Mouse (Mus musculus) kidney, postnatal 0 days (tissue): Measurements from ENCODE around the gene Sult2a8. TPM values are rescaled to one million over a fixed set of nuclear protein-coding genes. Genes with fewer than 3 reads are reported as not detected.
"Not testable (repeated sequence)": the region's sequence is repeated elsewhere in the genome, so short reads cannot be mapped to it uniquely, and the experiment has no call there.

Experiments used
- ATAC-seq: fragments of 200-750 bp; cut with Nextera tagmentation; replicated peaks from 2 replicates; pipeline ENCODE4 v1.8.0; 2017; ENCODE audit warnings: low read depth, moderate number of reproducible peaks, moderate TSS enrichment, moderate library complexity; ENCODE audit not compliant: low FRiP score
- DNase-seq: peaks from one replicate; pipeline ENCODE4 v3.0.0-alpha.2; 2016; ENCODE audit warnings: low spot score
- H3K27ac ChIP-seq: fragments of 300-500 bp; sonication (generic); 2 replicates; pipeline ENCODE4 v1.5.1; 2014; ENCODE audit warnings: mild to moderate bottlenecking
- H3K27me3 ChIP-seq: fragments of 300-500 bp; sonication (generic); 2 replicates; pipeline ENCODE4 v1.6.1; 2014; ENCODE audit warnings: low read length, mixed read lengths; ENCODE audit not compliant: insufficient read depth
- H3K36me3 ChIP-seq: fragments of 300-500 bp; sonication (generic); 2 replicates; pipeline ENCODE4 v1.6.1; 2014; ENCODE audit warnings: low read length, mixed read lengths; ENCODE audit not compliant: insufficient read depth
- H3K4me1 ChIP-seq: fragments of 300-500 bp; sonication (generic); replicated peaks from 2 replicates; pipeline ENCODE4 v1.6.1; 2014; ENCODE audit warnings: antibody characterized with exemption, low read length, mixed read lengths; ENCODE audit not compliant: insufficient read depth
- H3K4me2 ChIP-seq: fragments of 300-500 bp; sonication (generic); 2 replicates; pipeline ENCODE4 v1.6.1; 2014; ENCODE audit warnings: mild to moderate bottlenecking, low read length, moderate library complexity, mixed read lengths
- H3K4me3 ChIP-seq: fragments of 300-500 bp; sonication (generic); replicated peaks from 2 replicates; pipeline ENCODE4 v1.5.1; 2014; ENCODE audit warnings: low read depth, low read length
- H3K9ac ChIP-seq: fragments of 300-500 bp; sonication (generic); 2 replicates; pipeline ENCODE4 v1.6.1; 2014; ENCODE audit warnings: low read depth, low read length
- H3K9me3 ChIP-seq: fragments of 300-500 bp; sonication (generic); replicated peaks from 2 replicates; pipeline ENCODE4 v1.6.1; 2016; ENCODE audit warnings: low read length, inconsistent platforms, mixed read lengths
- CTCF ChIP-seq: IDR thresholded peaks from 2 replicates; pipeline ENCODE4 v1.5.1; 2016; ENCODE audit warnings: antibody characterized with exemption, low read depth, mild to moderate bottlenecking, moderate library complexity
- WGBS: fragments of 180-500 bp; shearing (Covaris S2); extraction: QIAGEN DNeasy Blood & Tissue Kit; methylation state at CpG from one replicate; pipeline ENCODE4 v1.1.7; 2014; 5-methylcytosine and 5-hydroxymethylcytosine counted together
- polyA plus RNA-seq: library from polyadenylated mRNA; unstranded; fragments of >200 nt; fragmentation: Nextera tagmentation; extraction: Ambion mirVana; gene quantifications from 2 replicates; pipeline ENCODE4 v1.2.1, GENCODE M21; 2015

Gene Sult2a8
- polyA plus RNA-seq = not detected in 2 replicates

DNA sequence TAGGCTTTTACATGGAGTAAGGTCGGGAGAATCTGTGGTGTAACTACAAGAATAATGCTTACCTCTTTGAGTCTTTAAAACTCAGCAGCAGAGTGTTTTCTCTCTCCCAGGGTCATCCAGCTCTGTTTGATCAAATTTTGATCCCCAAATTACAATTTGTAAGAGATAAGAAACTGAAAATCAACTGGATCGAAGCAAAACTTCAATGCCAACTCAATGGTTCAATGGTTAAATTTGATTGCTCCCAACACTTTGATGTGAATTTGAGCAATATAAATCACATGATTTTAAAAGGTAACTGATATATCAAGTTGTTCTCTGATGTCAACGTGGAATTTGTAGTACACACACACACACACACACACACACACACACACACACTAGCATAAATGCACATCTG, at the start of gene Sult2a8:
Gene Sult2a8 (minus strand): TSS at position 236 of the 400 bp plus-strand sequence.
- Histone ChIP-seq H3K4me3 (no peak within 1 kb of the TSS), H3K36me3 (no peaks in the 10 kb centered on the region), H3K9ac (no peak within 1 kb of the TSS), H3K4me2 (no peak within 1 kb of the TSS), H3K27ac (no peak within 1 kb of the TSS), H3K27me3 (no peaks in the 10 kb centered on the region), H3K9me3 (0 out of 2 replicates have a peak, but pooled peaks cover 3% of the 10 kb centered on the region), H3K4me1 (no peaks in the 10 kb centered on the region)
- no peak for TF ChIP-seq CTCF
- no peak for DNase-seq
- no peak for ATAC-seq
- 62% methylated on average over 3 of the region's 3 CpGs for WGBS

DNA sequence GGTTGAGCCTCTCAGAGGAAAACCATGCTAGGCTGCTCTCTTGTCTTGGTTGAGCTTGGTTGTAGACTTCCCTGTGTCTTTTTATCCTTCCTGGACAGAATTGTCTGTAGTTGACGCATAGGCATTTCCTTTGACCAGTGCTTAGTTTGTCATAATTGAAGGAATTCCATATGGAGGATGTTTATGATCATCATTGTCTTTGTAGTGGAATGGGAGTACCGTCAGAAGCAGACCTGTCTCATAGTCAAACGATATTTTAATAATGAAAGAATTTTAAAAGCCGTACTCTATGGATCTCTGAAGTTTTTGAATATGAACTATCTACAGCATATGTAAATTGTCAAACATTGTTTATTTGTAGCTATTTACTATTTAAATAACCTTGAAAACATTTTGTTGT, 47.6 kb upstream of the Sult2a8 start, which contains the start of gene Sult2a7:
Gene Sult2a7 (minus strand): TSS at position 101 of the 400 bp plus-strand sequence.
- no peak for DNase-seq
- Histone ChIP-seq H3K36me3 (no peaks in the 10 kb centered on the region), H3K4me3 (no peak within 1 kb of the TSS), H3K4me2 (no peak within 1 kb of the TSS), H3K9me3 (peaks cover 4% of the 10 kb centered on the region), H3K4me1 (no peaks in the 10 kb centered on the region), H3K27ac (no peak within 1 kb of the TSS), H3K9ac (no peak within 1 kb of the TSS), H3K27me3 (no peaks in the 10 kb centered on the region)
- TF ChIP-seq CTCF = no peak
- ATAC-seq = no peak
- 88% methylated on average over 4 of the region's 4 CpGs for WGBS

DNA sequence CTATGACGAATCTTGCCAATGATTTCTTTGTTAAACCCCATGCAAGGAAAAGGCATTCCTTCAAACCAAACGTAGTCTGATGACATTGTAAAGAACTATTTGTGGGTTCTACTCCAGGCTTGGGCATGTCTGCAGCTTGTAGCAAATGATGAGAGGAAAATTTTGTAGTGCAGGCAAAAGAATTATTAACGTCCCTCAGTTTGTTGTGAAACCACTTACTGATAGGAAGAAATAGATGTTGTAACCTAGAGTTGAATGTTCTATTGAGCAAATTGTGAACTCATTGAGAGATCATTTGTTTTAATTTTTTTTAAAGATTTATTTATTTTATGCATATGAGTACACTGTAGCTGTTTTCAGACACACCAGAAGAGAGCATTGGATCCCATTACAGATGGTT, 46.3 kb upstream of the Sult2a8 start:
- peaks cover 4% of the 10 kb centered on the region for H3K9me3 ChIP-seq
- no peaks in the 10 kb centered on the region for H3K27me3 ChIP-seq
- WGBS = 72% methylated on average over 3 of the region's 3 CpGs
- DNase-seq = no peak
- H3K36me3 ChIP-seq = no peaks in the 10 kb centered on the region
- H3K4me3 ChIP-seq = no peak overlapping the region
- no peak overlapping the region for H3K27ac ChIP-seq
- H3K4me2 ChIP-seq = no peak overlapping the region
- no peak for TF ChIP-seq CTCF
- ATAC-seq = no peak
- no peak overlapping the region for H3K9ac ChIP-seq
- H3K4me1 ChIP-seq = no peaks in the 10 kb centered on the region

DNA sequence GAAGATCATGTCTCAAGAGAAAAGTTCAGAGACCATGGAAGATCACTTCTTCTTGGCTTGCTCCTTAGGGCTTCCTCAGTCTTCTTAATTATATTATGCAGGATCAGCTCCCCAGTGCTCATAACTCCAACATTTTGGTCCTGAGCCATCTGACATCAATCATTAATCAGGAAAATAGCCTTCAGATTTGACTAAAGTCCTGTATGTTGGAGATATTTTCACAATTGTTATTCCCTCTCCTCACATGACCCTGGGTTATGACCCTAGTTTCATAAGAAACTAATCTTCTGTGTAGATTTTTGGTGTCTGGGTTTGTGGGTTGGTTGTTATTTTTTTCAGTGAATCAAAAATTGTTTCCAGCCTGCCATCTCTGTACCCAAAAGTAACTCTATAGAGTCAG, 7.0 kb downstream of the Sult2a8 start:
- Histone ChIP-seq H3K4me3 (no peak overlapping the region), H3K27me3 (no peaks in the 10 kb centered on the region), H3K9me3 (no peaks in the 10 kb centered on the region; the same call in 1 of the 2 replicates), H3K4me2 (no peak overlapping the region), H3K27ac (no peak overlapping the region), H3K9ac (no peak overlapping the region), H3K36me3 (no peaks in the 10 kb centered on the region), H3K4me1 (no peaks in the 10 kb centered on the region)
- no peak for DNase-seq
- no peak for ATAC-seq
- no peak for TF ChIP-seq CTCF

DNA sequence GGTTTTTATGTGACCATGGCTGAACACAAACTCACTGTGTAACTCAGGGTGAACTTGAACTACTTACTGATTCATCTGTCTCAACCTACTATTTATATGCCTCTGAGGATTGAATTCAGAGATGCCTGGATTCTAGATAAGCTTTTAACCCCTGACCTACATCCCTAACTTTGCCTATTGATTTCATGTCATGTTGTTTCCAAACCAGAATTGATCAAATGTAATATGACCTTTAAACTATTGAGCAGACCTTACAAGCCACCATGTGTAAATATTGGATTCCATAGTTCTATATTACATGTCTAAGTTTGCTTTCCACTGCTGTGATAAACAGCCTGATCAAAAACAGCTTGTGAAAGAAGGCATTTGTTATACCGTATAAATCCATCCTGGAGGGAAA, 8.1 kb downstream of the Sult2a8 start:
- no peak overlapping the region for H3K9ac ChIP-seq
- no peak overlapping the region for H3K4me2 ChIP-seq
- no peak for TF ChIP-seq CTCF
- H3K27ac ChIP-seq = no peak overlapping the region
- H3K9me3 ChIP-seq = no peaks in the 10 kb centered on the region; the same call in 1 of the 2 replicates
- no peaks in the 10 kb centered on the region for H3K27me3 ChIP-seq
- H3K4me3 ChIP-seq = no peak overlapping the region
- ATAC-seq = no peak
- H3K4me1 ChIP-seq = no peaks in the 10 kb centered on the region
- H3K36me3 ChIP-seq = no peaks in the 10 kb centered on the region
- no peak for DNase-seq
- 64% methylated on average over 1 of the region's 1 CpGs for WGBS

DNA sequence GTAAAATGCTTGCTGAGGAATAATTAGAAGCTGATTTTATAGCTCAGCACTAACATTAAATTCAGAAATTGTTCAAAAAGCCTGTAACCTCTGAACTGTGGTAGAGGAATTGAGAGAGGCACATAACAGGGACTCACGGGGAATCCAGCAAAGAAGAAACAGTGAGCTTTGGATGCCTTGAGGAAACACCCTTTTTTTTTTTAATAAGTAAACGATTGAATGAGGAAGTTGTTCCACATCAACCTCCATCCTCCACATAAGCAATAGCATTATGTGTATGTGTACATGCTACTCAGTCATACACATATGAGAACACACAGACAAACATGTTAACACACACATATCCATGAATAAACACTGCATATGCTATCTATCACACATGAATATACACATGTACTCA, 8.5 kb downstream of the Sult2a8 start:
- H3K9ac ChIP-seq = no peak overlapping the region
- H3K9me3 ChIP-seq = no peaks in the 10 kb centered on the region; the same call in 1 of the 2 replicates
- H3K4me2 ChIP-seq = no peak overlapping the region
- no peak overlapping the region for H3K27ac ChIP-seq
- 90% methylated on average over 2 of the region's 2 CpGs for WGBS
- H3K4me1 ChIP-seq = no peaks in the 10 kb centered on the region
- H3K36me3 ChIP-seq = no peaks in the 10 kb centered on the region
- no peak for DNase-seq
- no peak for TF ChIP-seq CTCF
- no peak overlapping the region for H3K4me3 ChIP-seq
- no peak for ATAC-seq
- H3K27me3 ChIP-seq = no peaks in the 10 kb centered on the region

DNA sequence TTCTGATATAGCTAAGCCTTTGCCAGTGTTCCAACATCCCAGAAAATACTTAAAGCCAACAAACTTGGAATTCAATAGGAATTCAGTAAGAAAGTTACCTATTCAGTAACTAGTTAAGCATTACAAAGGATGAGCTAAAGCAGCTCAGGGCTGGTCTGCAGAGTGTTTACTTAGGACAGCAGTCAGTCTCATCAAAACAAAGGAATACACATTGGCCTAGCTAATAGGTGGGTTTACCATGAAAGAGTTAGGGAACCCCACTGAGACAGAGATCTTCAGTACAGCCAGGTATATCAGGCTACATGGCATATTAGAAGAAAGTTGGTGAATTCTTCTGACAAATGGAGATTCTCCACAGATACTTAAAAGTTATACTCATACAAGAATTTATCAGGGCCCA, 47.2 kb downstream of the Sult2a8 start:
- not testable (repeated sequence) for H3K4me3 ChIP-seq, H3K36me3 ChIP-seq, H3K9ac ChIP-seq, DNase-seq, H3K4me1 ChIP-seq, H3K9me3 ChIP-seq, H3K4me2 ChIP-seq, H3K27ac ChIP-seq, ATAC-seq, H3K27me3 ChIP-seq
